Mouse (Mus musculus) brown adipose tissue, adult 24 weeks (tissue): ENCODE measurements around the gene Chd9. TPM values are rescaled to one million over a fixed set of nuclear protein-coding genes. Genes with fewer than 3 reads are reported as not detected.

Experiments used
- H3K27ac ChIP-seq: fragments of 200-500 bp; replicated peaks from 2 replicates; pipeline ENCODE4 v1.5.1; 2012; ENCODE audit warnings: low read depth, mild to moderate bottlenecking, low read length
- H3K4me1 ChIP-seq: fragments of 200-500 bp; 2 replicates; pipeline ENCODE4 v1.6.1; 2012; ENCODE audit warnings: low read length, mixed read lengths; ENCODE audit not compliant: control insufficient read depth, insufficient read depth, insufficient read length
- H3K4me3 ChIP-seq: fragments of 200-500 bp; 2 replicates; pipeline ENCODE4 v1.5.1; 2012; ENCODE audit warnings: low read depth, mild to moderate bottlenecking, low read length, moderate library complexity; ENCODE audit not compliant: insufficient read depth
- polyA plus RNA-seq: library from polyadenylated mRNA; stranded (reverse); fragments of >200 nt; gene quantifications from 2 replicates; pipeline ENCODE4 v1.2.4, GENCODE M21; 2012; ENCODE audit not compliant: missing spikeins, insufficient read depth, insufficient read length

Chd9 gene
- polyA plus RNA-seq, 1 experiment: 36.3 TPM

- H3K4me1 ChIP-seq: peaks cover 18% of the 10 kb centered on the region
- peak overlapping the region; percentile 27 for H3K4me3 ChIP-seq
- peak overlapping the region; percentile 73 for H3K27ac ChIP-seq
Measured at GRCm38 (mm10) chr8:90854671-90855161, 26.6 kb downstream of the Chd9 start.

- no peak overlapping the region for H3K4me3 ChIP-seq
- peaks cover 23% of the 10 kb centered on the region for H3K4me1 ChIP-seq
- H3K27ac ChIP-seq: 0 out of 2 replicates have a peak overlapping the region, but pooled peaks have one; percentile 12
Measured at GRCm38 (mm10) chr8:90856171-90856570, 28.0 kb downstream of the Chd9 start.

GRCm38 (mm10) chr8:90856952-90857351 lies 28.8 kb downstream of the Chd9 start:
- no peak overlapping the region for H3K4me3 ChIP-seq
- 0 out of 2 replicates have a peak overlapping the region, but pooled peaks have one; percentile 12 for H3K27ac ChIP-seq
- peaks cover 31% of the 10 kb centered on the region for H3K4me1 ChIP-seq

GRCm38 (mm10) chr8:90858071-90858470 lies 29.9 kb downstream of the Chd9 start:
- Histone ChIP-seq H3K4me3 (no peak overlapping the region), H3K27ac (no peak overlapping the region), H3K4me1 (peaks cover 35% of the 10 kb centered on the region)

- Histone ChIP-seq H3K4me1 (peaks cover 24% of the 10 kb centered on the region), H3K27ac (peak overlapping the region; percentile 61), H3K4me3 (no peak overlapping the region)
Measured at GRCm38 (mm10) chr8:90861266-90861944, 33.3 kb downstream of the Chd9 start.

GRCm38 (mm10) chr8:90862038-90862437 lies 33.9 kb downstream of the Chd9 start:
- H3K4me1 ChIP-seq: peaks cover 21% of the 10 kb centered on the region
- H3K4me3 ChIP-seq: no peak overlapping the region
- peak overlapping the region; percentile 63 for H3K27ac ChIP-seq

- no peak overlapping the region for H3K4me3 ChIP-seq
- peaks cover 35% of the 10 kb centered on the region for H3K4me1 ChIP-seq
- H3K27ac ChIP-seq: peak overlapping the region; percentile 97
Measured at GRCm38 (mm10) chr8:90867061-90867460, 38.9 kb downstream of the Chd9 start.

- Histone ChIP-seq H3K27ac (peak overlapping the region; percentile 97), H3K4me1 (peaks cover 34% of the 10 kb centered on the region), H3K4me3 (no peak overlapping the region)
Measured at GRCm38 (mm10) chr8:90867911-90868310, 39.8 kb downstream of the Chd9 start.

GRCm38 (mm10) chr8:90868334-90868733 lies 40.2 kb downstream of the Chd9 start:
- Histone ChIP-seq H3K27ac (peak overlapping the region; percentile 97), H3K4me1 (peaks cover 36% of the 10 kb centered on the region), H3K4me3 (no peak overlapping the region)

GRCm38 (mm10) chr8:90869071-90869919 lies 41.1 kb downstream of the Chd9 start:
- H3K4me3 ChIP-seq: peak overlapping the region; percentile 33

GRCm38 (mm10) chr8:90869920-90870777 lies 42.0 kb downstream of the Chd9 start:
- peak overlapping the region; percentile 23 for H3K4me3 ChIP-seq
- H3K4me1 ChIP-seq: peaks cover 36% of the 10 kb centered on the region

More at GRCm38 (mm10) chr8:90869071-90869919, 41.1 kb downstream of the Chd9 start:
- H3K27ac ChIP-seq: peak overlapping the region; percentile 97
- H3K4me1 ChIP-seq: peaks cover 36% of the 10 kb centered on the region

GRCm38 (mm10) chr8:90871375-90872080 lies 43.4 kb downstream of the Chd9 start:
- H3K27ac ChIP-seq: no peak overlapping the region

More at GRCm38 (mm10) chr8:90869920-90870777, 42.0 kb downstream of the Chd9 start:
- peak overlapping the region; percentile 84 for H3K27ac ChIP-seq

GRCm38 (mm10) chr8:90873051-90873450 lies 44.9 kb downstream of the Chd9 start:
- H3K27ac ChIP-seq: no peak overlapping the region
- no peak overlapping the region for H3K4me3 ChIP-seq
- H3K4me1 ChIP-seq: peaks cover 28% of the 10 kb centered on the region

More at GRCm38 (mm10) chr8:90871375-90872080, 43.4 kb downstream of the Chd9 start:
- Histone ChIP-seq H3K4me3 (no peak overlapping the region), H3K4me1 (peaks cover 36% of the 10 kb centered on the region)

- Histone ChIP-seq H3K27ac (peak overlapping the region; percentile 78), H3K4me3 (peak overlapping the region; percentile 54), H3K4me1 (peaks cover 7% of the 10 kb centered on the region)
Measured at GRCm38 (mm10) chr8:90876213-90876721, 48.1 kb downstream of the Chd9 start.
